Mouse (Mus musculus) neural tube, embryonic 15.5 days (tissue): ENCODE data around the gene Fbxl2. TPM values are rescaled to one million over a fixed set of nuclear protein-coding genes. Genes with fewer than 3 reads are reported as not detected.
"Not testable (repeated sequence)": the region's sequence is repeated elsewhere in the genome, so short reads cannot be mapped to it uniquely, and the experiment has no call there.

Source experiments
- ATAC-seq: fragments of 200-750 bp; cut with Nextera tagmentation; 2 replicates; pipeline ENCODE4 v1.8.0; 2017; ENCODE audit warnings: mild to moderate bottlenecking, moderate TSS enrichment, moderate library complexity; ENCODE audit not compliant: low FRiP score
- H3K27ac ChIP-seq: fragments of 300-500 bp; sonication (generic); replicated peaks from 2 replicates; pipeline ENCODE4 v1.5.1; 2015; ENCODE audit warnings: mild to moderate bottlenecking, inconsistent platforms
- H3K27me3 ChIP-seq: fragments of 300-500 bp; sonication (generic); replicated peaks from 2 replicates; pipeline ENCODE4 v1.6.1; 2015; ENCODE audit warnings: inconsistent platforms
- H3K36me3 ChIP-seq: fragments of 300-500 bp; sonication (generic); 2 replicates; pipeline ENCODE4 v1.6.1; 2015; ENCODE audit warnings: inconsistent platforms
- H3K4me1 ChIP-seq: fragments of 300-500 bp; sonication (generic); 2 replicates; pipeline ENCODE4 v1.6.1; 2015; ENCODE audit warnings: inconsistent platforms
- H3K4me2 ChIP-seq: fragments of 300-500 bp; sonication (generic); 2 replicates; pipeline ENCODE4 v1.6.1; 2015; ENCODE audit warnings: inconsistent platforms, mild to moderate bottlenecking, moderate library complexity
- H3K4me3 ChIP-seq: fragments of 300-500 bp; sonication (generic); replicated peaks from 2 replicates; pipeline ENCODE4 v1.5.1; 2015; ENCODE audit warnings: mild to moderate bottlenecking, inconsistent platforms
- H3K9ac ChIP-seq: fragments of 300-500 bp; sonication (generic); replicated peaks from 2 replicates; pipeline ENCODE4 v1.6.1; 2015; ENCODE audit warnings: mild to moderate bottlenecking, inconsistent platforms
- H3K9me3 ChIP-seq: fragments of 300-500 bp; sonication (generic); replicated peaks from 2 replicates; pipeline ENCODE4 v1.6.1; 2016; ENCODE audit warnings: inconsistent platforms
- WGBS: fragments of 180-500 bp; shearing (Covaris S2); methylation state at CpG from one replicate; pipeline ENCODE4 v1.1.7; 2015; ENCODE audit warnings: mixed read lengths; 5-methylcytosine and 5-hydroxymethylcytosine counted together
- polyA plus RNA-seq: library from polyadenylated mRNA; unstranded; fragments of >200 nt; fragmentation: Nextera tagmentation; extraction: Ambion mirVana; gene quantifications from 2 replicates; pipeline ENCODE4 v1.2.1, GENCODE M21; 2015

Fbxl2 gene
- polyA plus RNA-seq = 21.2 and 28.4 TPM in 2 replicates

- Histone ChIP-seq H3K27ac (no peak within 1 kb of the TSS), H3K27me3 (no peaks in the 10 kb centered on the region), H3K4me3 (no peak within 1 kb of the TSS), H3K4me1 (peaks cover 9% of the 10 kb centered on the region), H3K9ac (no peak within 1 kb of the TSS), H3K36me3 (no peaks in the 10 kb centered on the region), H3K4me2 (no peak within 1 kb of the TSS), H3K9me3 (no peaks in the 10 kb centered on the region)
- no peak for ATAC-seq
- WGBS = 89% methylated on average over 10 of the region's 10 CpGs
These were observed at the start of gene Fbxl2 for GRCm38 (mm10) chr9:114046028-114046427. TSS of gene Fbxl2 (minus strand) at chr9:114046191.

GRCm38 (mm10) chr9:114094854-114095253, 48.9 kb upstream of the Fbxl2 start:
- H3K9me3 ChIP-seq = no peaks in the 10 kb centered on the region
- H3K4me1 ChIP-seq = no peaks in the 10 kb centered on the region
- no peak overlapping the region for H3K27ac ChIP-seq
- H3K36me3 ChIP-seq = no peaks in the 10 kb centered on the region
- 100% methylated on average over 2 of the region's 2 CpGs for whole genome bisulfite sequencing
- no peaks in the 10 kb centered on the region for H3K27me3 ChIP-seq
- H3K4me3 ChIP-seq = no peak overlapping the region
- H3K4me2 ChIP-seq = no peak overlapping the region
- no peak for ATAC-seq
- H3K9ac ChIP-seq = no peak overlapping the region

- ATAC-seq = not testable (repeated sequence)
- WGBS = 8% methylated on average over 9 of the region's 9 CpGs
These were observed 46.2 kb upstream of the Fbxl2 start for GRCm38 (mm10) chr9:114092188-114092587.

GRCm38 (mm10) chr9:114088885-114089284, 42.9 kb upstream of the Fbxl2 start:
- H3K4me1 ChIP-seq, H3K9ac ChIP-seq, H3K27ac ChIP-seq, H3K4me3 ChIP-seq, H3K9me3 ChIP-seq, H3K36me3 ChIP-seq, ATAC-seq, H3K27me3 ChIP-seq, H3K4me2 ChIP-seq: not testable (repeated sequence)
- 91% methylated on average over 6 of the region's 6 CpGs for WGBS

More at GRCm38 (mm10) chr9:114092188-114092587, 46.2 kb upstream of the Fbxl2 start:
- not testable (repeated sequence) for H3K27ac ChIP-seq, H3K36me3 ChIP-seq, H3K4me3 ChIP-seq, H3K9ac ChIP-seq, H3K27me3 ChIP-seq, H3K9me3 ChIP-seq, H3K4me1 ChIP-seq, H3K4me2 ChIP-seq

GRCm38 (mm10) chr9:114087106-114087815, 41.3 kb upstream of the Fbxl2 start:
- Histone ChIP-seq H3K27me3 (no peaks in the 10 kb centered on the region), H3K27ac (no peak overlapping the region), H3K4me2 (no peak overlapping the region), H3K9ac (no peak overlapping the region), H3K4me1 (no peaks in the 10 kb centered on the region), H3K9me3 (no peaks in the 10 kb centered on the region), H3K36me3 (no peaks in the 10 kb centered on the region), H3K4me3 (no peak overlapping the region)
- WGBS = 73% methylated on average over 11 of the region's 11 CpGs
- ATAC-seq = no peak

GRCm38 (mm10) chr9:114086422-114086821, 40.4 kb upstream of the Fbxl2 start:
- H3K36me3 ChIP-seq = no peaks in the 10 kb centered on the region
- no peaks in the 10 kb centered on the region for H3K27me3 ChIP-seq
- no peak overlapping the region for H3K4me3 ChIP-seq
- no peaks in the 10 kb centered on the region for H3K9me3 ChIP-seq
- H3K4me1 ChIP-seq = no peaks in the 10 kb centered on the region
- H3K27ac ChIP-seq = no peak overlapping the region
- no peak overlapping the region for H3K9ac ChIP-seq
- no peak overlapping the region for H3K4me2 ChIP-seq
- WGBS = 81% methylated on average over 3 of the region's 3 CpGs
- no peak for ATAC-seq

GRCm38 (mm10) chr9:114073681-114074080, 27.7 kb upstream of the Fbxl2 start:
- Histone ChIP-seq H3K27me3 (no peaks in the 10 kb centered on the region), H3K4me1 (no peaks in the 10 kb centered on the region), H3K27ac (no peak overlapping the region), H3K4me3 (no peak overlapping the region), H3K9ac (no peak overlapping the region), H3K4me2 (no peak overlapping the region), H3K36me3 (no peaks in the 10 kb centered on the region), H3K9me3 (no peaks in the 10 kb centered on the region)
- WGBS = 92% methylated on average over 19 of the region's 19 CpGs
- no peak for ATAC-seq

GRCm38 (mm10) chr9:114069372-114069771, 23.4 kb upstream of the Fbxl2 start:
- no peak overlapping the region for H3K4me2 ChIP-seq
- ATAC-seq = no peak
- WGBS = 71% methylated on average over 6 of the region's 6 CpGs

GRCm38 (mm10) chr9:114068494-114069053, 22.6 kb upstream of the Fbxl2 start:
- H3K27me3 ChIP-seq = no peaks in the 10 kb centered on the region
- no peak overlapping the region for H3K4me3 ChIP-seq
- no peak overlapping the region for H3K4me2 ChIP-seq
- 64% methylated on average over 12 of the region's 12 CpGs for WGBS
- H3K9me3 ChIP-seq = no peaks in the 10 kb centered on the region
- no peaks in the 10 kb centered on the region for H3K4me1 ChIP-seq
- no peak for ATAC-seq
- no peak overlapping the region for H3K9ac ChIP-seq
- H3K27ac ChIP-seq = no peak overlapping the region
- H3K36me3 ChIP-seq = no peaks in the 10 kb centered on the region

More at GRCm38 (mm10) chr9:114069372-114069771, 23.4 kb upstream of the Fbxl2 start:
- no peak overlapping the region for H3K9ac ChIP-seq
- H3K27ac ChIP-seq = no peak overlapping the region
- no peaks in the 10 kb centered on the region for H3K4me1 ChIP-seq
- H3K27me3 ChIP-seq = no peaks in the 10 kb centered on the region
- H3K9me3 ChIP-seq = no peaks in the 10 kb centered on the region
- no peak overlapping the region for H3K4me3 ChIP-seq
- no peaks in the 10 kb centered on the region for H3K36me3 ChIP-seq

- WGBS = under 1% methylated on average over 58 of the region's 60 CpGs
- ATAC-seq = peak; percentile 55
These were observed 11.3 kb upstream of the Fbxl2 start, which contains the start of gene Susd5 for GRCm38 (mm10) chr9:114057090-114057796. TSS of gene Susd5 (plus strand) at chr9:114057140.

GRCm38 (mm10) chr9:114052866-114053265, 6.9 kb upstream of the Fbxl2 start:
- Histone ChIP-seq H3K36me3 (no peaks in the 10 kb centered on the region), H3K27me3 (peaks cover 26% of the 10 kb centered on the region), H3K9me3 (no peaks in the 10 kb centered on the region), H3K27ac (no peak overlapping the region), H3K9ac (no peak overlapping the region), H3K4me1 (peaks cover 8% of the 10 kb centered on the region), H3K4me2 (no peak overlapping the region), H3K4me3 (no peak overlapping the region)
- no peak for ATAC-seq
- WGBS = 79% methylated on average over 6 of the region's 6 CpGs

More at GRCm38 (mm10) chr9:114057090-114057796, 11.3 kb upstream of the Fbxl2 start, which contains the start of gene Susd5:
- Histone ChIP-seq H3K9me3 (no peaks in the 10 kb centered on the region), H3K36me3 (no peaks in the 10 kb centered on the region), H3K4me2 (peak within 1 kb of the TSS; percentile 87), H3K4me1 (peaks cover 8% of the 10 kb centered on the region), H3K27me3 (peaks cover 36% of the 10 kb centered on the region), H3K27ac (no peak within 1 kb of the TSS), H3K9ac (peak within 1 kb of the TSS; percentile 42), H3K4me3 (peak within 1 kb of the TSS; percentile 51)

GRCm38 (mm10) chr9:114052031-114052430, 6.0 kb upstream of the Fbxl2 start:
- Histone ChIP-seq H3K27me3 (peaks cover 17% of the 10 kb centered on the region), H3K9me3 (no peaks in the 10 kb centered on the region), H3K9ac (no peak overlapping the region), H3K4me2 (no peak overlapping the region), H3K36me3 (no peaks in the 10 kb centered on the region), H3K4me3 (no peak overlapping the region), H3K4me1 (peaks cover 3% of the 10 kb centered on the region), H3K27ac (no peak overlapping the region)
- no peak for ATAC-seq
- WGBS = 67% methylated on average over 4 of the region's 4 CpGs
